Mouse (Mus musculus) lung, postnatal 10 days (tissue): ENCODE measurements around the gene Bace2.
A peak's percentile ranks its signal among the peaks of the same experiment; 100 is the strongest.

Experiments used
- DNase-seq: peaks from one replicate; pipeline ENCODE4 v3.0.0; 2021

Gene Bace2

GRCm38 (mm10) chr16:97402213-97402785, 45.8 kb downstream of the Bace2 start:
- DNase-seq, result no peak

GRCm38 (mm10) chr16:97405476-97406012, 49.0 kb downstream of the Bace2 start:
- DNase-seq, result no peak

GRCm38 (mm10) chr16:97417896-97418542, 61.5 kb downstream of the Bace2 start:
- peak; percentile 87 for DNase-seq

GRCm38 (mm10) chr16:97418749-97419453, 62.4 kb downstream of the Bace2 start:
- no peak for DNase-seq

GRCm38 (mm10) chr16:97421671-97422070, 65.1 kb downstream of the Bace2 start:
- peak; percentile 7 for DNase-seq

- DNase-seq, result no peak
Measured at GRCm38 (mm10) chr16:97423627-97424026, 67.1 kb downstream of the Bace2 start.

GRCm38 (mm10) chr16:97428026-97428425, 71.5 kb downstream of the Bace2 start:
- no peak for DNase-seq

- DNase-seq, result no peak
Measured at GRCm38 (mm10) chr16:97430091-97430490, 73.5 kb downstream of the Bace2 start.

GRCm38 (mm10) chr16:97431328-97431727, 74.8 kb downstream of the Bace2 start:
- peak; percentile 67 for DNase-seq

- no peak for DNase-seq
Measured at GRCm38 (mm10) chr16:97434206-97434605, 77.7 kb downstream of the Bace2 start.

- peak; percentile 27 for DNase-seq
Measured at GRCm38 (mm10) chr16:97437448-97438056, 81.0 kb downstream of the Bace2 start.

GRCm38 (mm10) chr16:97438191-97438590, 81.6 kb downstream of the Bace2 start:
- no peak for DNase-seq

- DNase-seq, result no peak
Measured at GRCm38 (mm10) chr16:97441967-97442366, 85.4 kb downstream of the Bace2 start.

GRCm38 (mm10) chr16:97443670-97444263, 87.2 kb downstream of the Bace2 start:
- peak; percentile 68 for DNase-seq

GRCm38 (mm10) chr16:97447386-97447785, 90.8 kb downstream of the Bace2 start:
- DNase-seq, result no peak

GRCm38 (mm10) chr16:97459831-97460230, 103.3 kb downstream of the Bace2 start:
- no peak for DNase-seq

GRCm38 (mm10) chr16:97461271-97461670, 104.7 kb downstream of the Bace2 start:
- no peak for DNase-seq

GRCm38 (mm10) chr16:97462481-97463181, 106.1 kb downstream of the Bace2 start, which contains the start of gene Mx1:
Gene Mx1, minus strand, starts transcription at chr16:97462907.
- peak; percentile 25 for DNase-seq

GRCm38 (mm10) chr16:97466182-97466957, 109.8 kb downstream of the Bace2 start:
- peak; percentile 20 for DNase-seq

GRCm38 (mm10) chr16:97467472-97467871, 110.9 kb downstream of the Bace2 start:
- DNase-seq, result no peak
